Mouse (Mus musculus) splenic B cell, adult 2 months (primary cell): ENCODE results near the gene Ogdh.

ENCODE experiments used
- DNase-seq: peaks from one replicate; pipeline ENCODE4 v3.0.0-alpha.2; 2011; ENCODE audit warnings: low read depth, low spot score
- H3K27me3 ChIP-seq: 2 replicates; pipeline ENCODE4 v1.6.1; 2012; ENCODE audit warnings: mild to moderate bottlenecking, low read length, moderate library complexity, mixed read lengths; ENCODE audit not compliant: control insufficient read depth, poor library complexity, insufficient read depth, severe bottlenecking
- H3K36me3 ChIP-seq: 2 replicates; pipeline ENCODE4 v1.6.1; 2012; ENCODE audit warnings: mild to moderate bottlenecking, low read length, moderate library complexity, mixed read lengths; ENCODE audit not compliant: control insufficient read depth, poor library complexity, insufficient read depth, severe bottlenecking

Gene Ogdh

DNA sequence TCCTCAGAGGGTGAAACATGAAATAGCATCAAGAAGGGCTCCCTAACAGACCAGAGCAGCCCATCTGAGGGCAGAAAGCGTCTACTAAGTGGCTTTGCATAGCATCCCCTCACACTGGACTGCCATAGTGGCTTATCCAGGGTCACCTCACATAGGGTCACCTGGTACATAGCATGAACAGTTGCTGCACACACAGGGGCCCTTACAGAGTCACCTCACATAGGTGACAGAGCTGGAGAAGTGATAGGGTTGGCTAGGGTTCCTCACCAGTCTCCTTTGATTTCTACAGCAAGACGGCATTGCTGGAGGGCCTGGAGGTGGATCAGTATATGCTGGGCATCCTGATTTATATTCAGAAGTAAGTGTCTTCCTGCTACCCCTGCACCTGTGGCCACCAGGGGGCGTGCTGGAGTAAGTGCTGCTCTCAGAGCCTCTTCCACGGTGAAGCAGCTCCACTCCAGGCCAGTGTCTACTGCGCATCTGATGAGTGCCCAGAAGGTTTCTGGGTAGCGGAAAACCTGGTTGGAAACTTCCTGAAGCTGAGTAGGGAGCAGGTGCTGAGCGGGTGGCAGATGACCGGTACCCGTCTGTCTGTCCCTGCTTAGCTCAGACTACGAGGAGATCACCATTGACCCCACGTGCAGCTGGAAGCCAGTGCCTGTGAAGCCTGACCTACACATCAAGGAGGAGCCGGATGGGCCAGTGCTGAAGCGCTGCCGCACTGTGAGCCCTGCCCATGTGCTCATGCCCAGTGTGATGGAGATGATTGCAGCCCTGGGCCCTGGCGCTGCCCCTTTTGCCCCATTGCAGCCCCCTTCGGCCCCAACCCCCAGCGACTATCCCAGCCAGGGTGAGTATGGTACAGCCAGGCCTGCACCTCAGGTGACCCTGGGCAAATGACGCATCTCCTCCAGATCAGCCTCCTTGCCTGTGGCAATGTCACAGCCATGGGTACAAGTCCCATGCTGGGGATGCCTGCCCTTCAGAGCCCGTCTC is 111.4 kb downstream of the Ogdh start:
- peak; percentile 88 for DNase-seq
- no peaks in the 10 kb centered on the region for H3K27me3 ChIP-seq
- H3K36me3 ChIP-seq, result peaks cover 25% of the 10 kb centered on the region

DNA sequence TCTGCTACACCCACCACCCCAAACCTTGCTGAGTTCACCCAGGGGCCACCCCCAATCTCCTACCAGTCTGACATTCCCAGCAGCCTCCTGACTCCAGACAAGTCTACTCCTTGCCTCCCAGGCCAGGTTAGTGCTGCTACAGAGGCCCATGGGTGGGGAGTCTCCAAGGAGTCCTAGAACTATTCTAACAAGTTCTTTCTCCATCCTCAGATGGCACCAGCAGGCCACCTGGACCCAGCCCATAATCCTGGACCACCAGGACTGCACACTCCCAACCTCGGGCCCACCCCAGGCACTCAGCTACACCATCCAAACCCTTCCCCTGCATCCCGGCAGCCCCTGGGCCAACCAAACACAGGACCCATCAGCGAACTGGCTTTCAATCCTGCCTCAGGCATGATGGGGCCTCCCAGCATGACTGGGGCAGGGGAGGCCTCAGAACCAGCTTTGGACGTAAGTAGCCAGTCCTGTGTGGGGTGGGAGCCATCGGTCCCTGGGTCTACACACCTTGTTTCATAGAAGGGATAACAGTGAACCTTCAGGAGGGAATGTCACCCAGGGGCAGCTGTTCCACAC is 112.5 kb downstream of the Ogdh start:
- H3K27me3 ChIP-seq, result no peaks in the 10 kb centered on the region
- DNase-seq, result no peak
- peaks cover 25% of the 10 kb centered on the region for H3K36me3 ChIP-seq

DNA sequence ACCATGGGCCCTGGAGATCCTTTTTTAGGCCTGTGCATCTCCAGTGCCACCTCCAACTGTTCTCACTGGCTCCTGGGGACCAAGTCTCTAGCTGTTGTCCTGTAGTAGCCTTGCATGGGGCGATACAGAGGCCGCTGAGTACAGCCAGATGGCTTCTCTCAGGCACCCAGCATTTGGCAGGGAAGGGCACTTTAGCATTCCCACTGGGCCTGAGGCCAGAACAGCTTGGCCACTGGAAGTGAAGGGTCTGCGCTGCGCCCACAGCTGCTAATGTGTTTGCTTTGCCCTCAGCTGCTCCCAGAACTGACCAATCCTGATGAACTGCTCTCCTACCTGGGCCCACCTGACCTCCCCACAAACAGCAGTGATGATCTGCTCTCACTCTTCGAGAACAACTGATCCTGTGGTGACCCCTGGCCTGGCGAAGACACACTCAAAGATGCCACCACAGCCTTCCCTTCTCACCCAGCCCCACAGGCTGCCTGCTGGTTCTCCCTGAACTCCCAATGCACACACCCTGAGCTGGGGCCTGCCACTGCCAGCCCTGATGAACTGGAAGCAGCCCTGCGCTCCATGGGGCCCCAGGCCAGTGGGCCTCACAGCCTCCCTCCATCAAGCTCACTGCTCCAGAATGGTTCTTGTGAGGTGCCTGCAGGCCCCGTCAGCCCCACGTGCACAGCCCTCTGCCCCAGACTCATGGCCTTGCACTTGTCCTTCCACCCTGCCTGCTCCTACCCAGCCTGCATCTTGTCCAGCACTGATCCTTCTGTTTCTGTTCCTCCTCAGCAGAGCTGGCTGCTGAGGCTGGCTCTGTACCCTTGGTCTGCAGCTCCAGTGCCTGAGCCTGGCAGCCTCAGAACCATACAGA is 113.5 kb downstream of the Ogdh start:
- no peak for DNase-seq
- H3K36me3 ChIP-seq, result peaks cover 23% of the 10 kb centered on the region
- no peaks in the 10 kb centered on the region for H3K27me3 ChIP-seq

DNA sequence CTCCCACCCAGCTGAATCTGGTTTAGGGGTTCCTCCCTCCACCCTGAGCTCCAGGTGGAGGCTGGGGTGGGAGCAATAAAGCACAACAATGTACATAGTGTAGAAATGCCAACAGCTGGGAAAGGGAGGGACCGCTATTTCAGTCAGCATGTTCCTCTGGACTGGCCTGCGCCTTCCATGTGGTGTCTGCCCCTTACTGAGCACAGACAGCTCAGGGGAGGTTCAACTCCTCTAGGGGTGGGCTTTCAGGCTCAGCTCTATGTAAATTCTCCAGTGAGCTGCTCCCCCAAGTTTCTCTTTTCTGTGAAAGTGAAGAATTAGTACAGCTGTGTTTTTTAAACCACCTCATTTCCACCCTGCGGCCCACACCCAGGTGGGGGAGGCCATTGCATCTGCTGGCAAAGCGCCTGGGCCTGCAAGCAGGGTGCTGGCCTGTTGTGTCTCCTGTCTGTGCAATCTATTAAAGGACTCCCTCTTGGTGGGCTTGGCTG is 114.2 kb downstream of the Ogdh start:
- H3K36me3 ChIP-seq, result peaks cover 21% of the 10 kb centered on the region
- DNase-seq, result no peak
- no peaks in the 10 kb centered on the region for H3K27me3 ChIP-seq
